Mouse (Mus musculus) gastrocnemius, adult 18-20 months (tissue): ENCODE data around the gene Tmem17. TPM values are rescaled to one million over a fixed set of nuclear protein-coding genes. Genes with fewer than 3 reads are reported as not detected.

Source experiments
- DNase-seq: peaks from one replicate; pipeline ENCODE4 v3.0.0; 2021; ENCODE audit warnings: low spot score
- long read RNA-seq, 2 experiments: library from polyadenylated mRNA; stranded (forward); transcript quantifications; one replicate each; pipeline ENCODE4 v2.0.0; 2021
- total RNA-seq, 2 experiments: library from RNA; stranded (reverse); gene quantifications; 2 replicates each; pipeline ENCODE4 v1.2.3; 2021

The Tmem17 gene
- total RNA-seq: 1 to 10 TPM; 1.9 to 2.0 TPM
- long read RNA-seq, experiment 1, transcript Tmem17-201 (4 exons, 1,568 nt): major isoform, 8 of 8 reads
- long read RNA-seq, experiment 1, partial matches to known transcripts: 0 of 8 reads
- long read RNA-seq, experiment 1, other reads (novel, unspliced or antisense): 0 of 8 reads
- long read RNA-seq, experiment 2, transcript Tmem17-201 (4 exons, 1,568 nt): major isoform, 8 of 8 reads
- long read RNA-seq, experiment 2, partial matches to known transcripts: 0 of 8 reads
- long read RNA-seq, experiment 2, other reads (novel, unspliced or antisense): 0 of 8 reads

GRCm38 (mm10) chr11:22512038-22513001 is at the start of gene Tmem17:
Gene Tmem17, plus strand, starts transcription at chr11:22512088.
- peak; percentile 90 for DNase-seq

GRCm38 (mm10) chr11:22479836-22480619 is 31.9 kb upstream of the Tmem17 start:
- DNase-seq: no peak

DNA sequence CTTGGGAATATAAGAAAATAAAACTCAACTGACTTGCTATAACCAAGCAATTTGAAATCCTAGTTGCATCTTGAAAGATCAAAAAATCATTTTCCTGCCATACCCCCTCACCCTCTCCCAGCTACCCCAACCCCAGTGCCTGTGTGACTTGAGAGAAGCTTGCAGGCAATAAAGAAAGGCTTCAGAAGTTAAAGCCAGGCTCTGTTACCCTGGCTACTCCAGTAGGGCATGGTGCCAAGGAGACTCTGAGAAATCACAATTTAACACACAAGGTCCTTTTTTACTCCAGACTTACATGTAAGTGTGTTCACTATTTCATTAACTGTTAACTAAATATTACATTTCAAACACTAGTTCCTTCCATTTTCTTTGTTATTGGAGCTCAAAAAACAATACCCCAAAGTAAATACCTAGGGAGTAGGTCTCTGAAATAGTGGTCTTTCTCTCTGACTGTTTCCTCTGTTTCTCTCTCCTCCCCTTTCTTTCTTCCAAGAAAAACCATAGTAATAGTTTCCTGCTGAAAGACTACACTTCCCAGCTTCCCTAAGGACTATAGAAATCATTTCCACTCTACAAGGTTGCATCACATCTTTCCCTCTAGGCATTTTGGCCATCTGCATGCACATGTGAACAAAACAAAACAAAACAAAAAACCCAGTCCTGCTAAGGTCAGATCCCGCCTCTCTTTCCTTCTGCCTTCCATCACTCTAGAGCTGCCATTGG is 30.1 kb upstream of the Tmem17 start:
- DNase-seq: no peak

- DNase-seq: no peak
Measured at GRCm38 (mm10) chr11:22482362-22482760, 29.5 kb upstream of the Tmem17 start.

DNA sequence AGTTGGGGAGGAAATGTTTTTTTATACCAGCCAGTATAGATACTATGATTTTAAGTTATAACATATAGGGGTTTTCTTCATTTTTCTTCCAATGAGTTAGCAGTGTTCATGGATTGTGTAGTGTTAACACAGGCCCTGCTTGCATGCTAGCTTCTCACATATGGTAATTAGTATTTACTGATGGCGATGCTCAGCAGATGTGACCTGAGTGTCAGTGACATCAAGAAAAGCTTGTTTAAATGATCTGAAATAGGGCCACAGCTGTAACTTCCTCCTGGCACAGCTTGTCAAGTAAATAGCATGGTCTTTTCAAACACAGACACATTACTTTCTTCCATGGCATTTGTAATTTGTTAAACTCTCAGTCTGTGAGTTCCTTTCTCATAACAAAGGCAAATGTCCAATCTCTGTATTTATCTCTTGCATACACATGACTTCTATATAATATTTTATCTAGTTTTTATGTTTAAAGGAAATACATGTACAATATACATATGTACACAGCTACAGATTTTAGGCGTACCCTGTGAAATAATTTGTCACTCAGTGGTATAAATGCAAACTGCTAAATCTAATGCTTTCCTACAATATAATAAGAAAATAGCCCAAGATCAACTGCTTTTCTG is 18.1 kb upstream of the Tmem17 start:
- no peak for DNase-seq

GRCm38 (mm10) chr11:22494941-22495340 is 16.9 kb upstream of the Tmem17 start:
- DNase-seq: no peak

GRCm38 (mm10) chr11:22499396-22499795 is 12.5 kb upstream of the Tmem17 start:
- no peak for DNase-seq

GRCm38 (mm10) chr11:22499886-22500285 is 12.0 kb upstream of the Tmem17 start:
- DNase-seq: no peak

DNA sequence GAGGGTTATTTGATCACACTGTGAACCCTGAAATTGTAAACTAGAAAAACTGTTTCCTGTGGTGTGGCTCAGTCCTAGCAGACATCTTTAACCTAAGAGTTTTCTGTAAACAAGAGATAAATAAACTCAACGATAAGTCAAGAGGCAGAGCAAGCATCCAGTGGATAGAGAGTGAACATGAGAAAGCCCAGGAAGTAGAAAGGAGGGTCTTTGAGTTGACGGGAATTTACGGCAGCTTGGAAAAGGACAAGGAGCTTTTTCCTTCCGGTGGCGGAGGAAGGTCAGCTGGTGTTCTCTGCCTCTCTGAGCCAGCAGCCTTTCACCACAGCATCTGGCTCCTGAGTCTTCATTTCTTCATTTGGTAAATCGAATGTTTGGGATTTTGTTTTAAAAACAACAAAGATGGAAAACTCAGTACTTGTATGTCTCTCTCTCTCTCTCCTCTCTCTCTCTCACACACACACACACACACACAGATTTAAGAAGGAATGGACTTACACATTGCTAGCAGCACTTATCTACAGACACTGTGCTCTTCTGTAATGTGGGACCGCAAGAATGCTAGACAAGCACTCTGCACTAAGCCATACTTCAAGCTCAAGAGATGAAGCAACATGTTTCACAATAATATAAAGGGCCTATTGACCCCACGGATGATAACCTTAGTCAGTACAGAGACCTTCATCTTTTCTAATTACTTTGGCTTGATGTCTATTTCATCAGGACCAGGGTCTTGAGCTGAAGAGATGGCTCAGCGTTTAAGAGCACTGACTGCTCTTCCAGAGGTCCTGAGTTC is 10.9 kb upstream of the Tmem17 start:
- no peak for DNase-seq

- no peak for DNase-seq
Measured at GRCm38 (mm10) chr11:22513075-22513474, 1.2 kb downstream of the Tmem17 start.

DNA sequence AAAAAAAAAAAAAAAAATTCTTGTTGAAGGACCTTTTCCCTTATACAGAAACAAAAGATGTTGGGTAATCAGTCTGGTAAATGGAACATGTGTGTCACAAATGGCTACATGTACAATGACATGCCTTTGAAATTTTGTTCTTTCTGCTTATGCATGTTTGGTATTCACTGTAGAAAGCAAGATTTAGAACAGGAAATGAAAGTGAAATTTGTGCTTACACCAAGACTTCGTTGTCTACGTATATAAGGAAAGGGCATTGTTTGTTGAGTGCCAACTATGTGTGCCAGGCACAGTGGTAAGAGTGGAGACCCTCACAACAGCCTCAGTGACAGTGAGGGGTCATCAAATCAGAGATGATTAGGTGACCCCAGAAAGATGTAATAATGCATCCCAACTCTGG is 3.2 kb downstream of the Tmem17 start:
- DNase-seq: no peak

DNA sequence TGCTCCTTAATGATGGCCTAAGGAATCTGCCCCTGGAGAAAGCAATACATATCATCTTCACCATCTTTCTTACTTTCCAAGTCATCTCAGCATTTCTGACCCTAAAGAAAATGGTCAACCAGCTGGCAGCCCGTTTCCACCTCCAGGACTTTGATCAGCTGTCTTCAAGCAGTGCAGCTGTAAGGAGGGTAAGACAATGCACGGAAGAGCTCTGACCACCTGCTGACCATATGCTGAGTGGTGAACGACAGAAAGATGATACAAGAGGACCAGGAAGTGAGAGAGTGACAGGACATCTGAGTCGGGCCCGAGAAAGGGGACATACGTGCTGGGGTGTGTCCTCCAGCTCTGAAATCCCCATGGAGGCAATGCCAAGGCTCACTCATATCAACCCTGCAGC is 6.6 kb downstream of the Tmem17 start:
- no peak for DNase-seq

DNA sequence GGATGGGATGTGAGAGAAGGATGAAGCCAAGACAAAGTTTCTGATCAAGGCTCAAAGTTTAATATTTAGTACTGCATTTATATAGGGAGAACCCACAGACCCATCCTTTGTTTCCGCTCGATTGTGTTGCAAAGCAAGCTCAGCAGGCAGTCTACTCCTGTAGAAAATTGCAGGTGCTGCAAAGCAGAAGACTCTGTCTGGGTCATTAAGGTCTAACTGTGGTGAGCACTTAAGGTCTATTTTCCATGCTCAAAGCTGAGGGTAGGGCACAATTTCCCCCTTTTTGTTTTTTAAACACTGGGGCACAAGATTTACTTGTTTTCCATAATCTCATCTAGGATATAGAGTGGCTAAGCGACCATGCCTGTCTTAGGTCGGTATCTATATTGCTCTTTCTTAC is 8.4 kb downstream of the Tmem17 start:
- no peak for DNase-seq

DNA sequence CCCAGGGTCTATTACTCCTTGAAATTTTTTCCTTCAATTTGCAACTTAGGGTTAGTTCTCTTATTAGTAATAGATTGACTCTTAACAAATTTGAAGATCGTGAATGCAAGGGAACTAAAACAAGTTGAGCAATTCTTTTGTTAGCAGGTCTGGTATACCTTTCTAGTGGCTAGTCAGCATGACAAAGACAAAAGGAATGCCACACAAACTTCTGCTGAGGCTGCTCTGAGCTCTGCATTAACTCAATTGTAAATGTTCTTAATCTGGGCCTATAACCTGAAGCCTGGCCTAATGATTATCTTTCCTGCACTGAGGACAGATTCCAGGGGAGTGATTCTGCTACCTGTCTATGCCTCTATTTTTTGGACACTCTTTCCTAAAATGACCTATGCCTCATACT is 12.7 kb downstream of the Tmem17 start:
- DNase-seq: no peak

- no peak for DNase-seq
Measured at GRCm38 (mm10) chr11:22540600-22540999, 28.7 kb downstream of the Tmem17 start.

- DNase-seq: no peak
Measured at GRCm38 (mm10) chr11:22560061-22560460, 48.2 kb downstream of the Tmem17 start.

- peak; percentile 26 for DNase-seq
Measured at GRCm38 (mm10) chr11:22560503-22561328, 48.8 kb downstream of the Tmem17 start.

GRCm38 (mm10) chr11:22561329-22561592 is 49.4 kb downstream of the Tmem17 start:
- no peak for DNase-seq

- DNase-seq: no peak
Measured at GRCm38 (mm10) chr11:22563706-22564105, 51.8 kb downstream of the Tmem17 start.
